Mouse (Mus musculus) kidney, embryonic 16.5 days (tissue): ENCODE data around the gene Cyp2b13. TPM values are rescaled to one million over a fixed set of nuclear protein-coding genes. Genes with fewer than 3 reads are reported as not detected.
"Not testable (repeated sequence)": the region's sequence is repeated elsewhere in the genome, so short reads cannot be mapped to it uniquely, and the experiment has no call there.

Experiments used
- ATAC-seq: fragments of 200-750 bp; cut with Nextera tagmentation; 2 replicates; pipeline ENCODE4 v1.8.0; 2017; ENCODE audit warnings: moderate TSS enrichment; ENCODE audit not compliant: low FRiP score, low TSS enrichment
- H3K27ac ChIP-seq: fragments of 300-500 bp; sonication (generic); 2 replicates; pipeline ENCODE4 v1.5.1; 2014; ENCODE audit warnings: low read length
- H3K27me3 ChIP-seq: fragments of 300-500 bp; sonication (generic); 2 replicates; pipeline ENCODE4 v1.6.1; 2014; ENCODE audit warnings: low read length, control low read depth, mixed read lengths; ENCODE audit not compliant: insufficient read depth
- H3K36me3 ChIP-seq: fragments of 300-500 bp; sonication (generic); 2 replicates; pipeline ENCODE4 v1.6.1; 2014; ENCODE audit warnings: low read length, control low read depth, mixed read lengths; ENCODE audit not compliant: insufficient read depth
- H3K4me1 ChIP-seq: fragments of 300-500 bp; sonication (generic); 2 replicates; pipeline ENCODE4 v1.6.1; 2014; ENCODE audit warnings: low read length, control low read depth, mixed read lengths; ENCODE audit not compliant: insufficient read depth
- H3K4me2 ChIP-seq: fragments of 300-500 bp; sonication (generic); replicated peaks from 2 replicates; pipeline ENCODE4 v1.6.1; 2014; ENCODE audit warnings: low read depth, low read length
- H3K4me3 ChIP-seq: fragments of 300-500 bp; sonication (generic); 2 replicates; pipeline ENCODE4 v1.5.1; 2014; ENCODE audit warnings: mild to moderate bottlenecking, low read length
- H3K9ac ChIP-seq: fragments of 300-500 bp; sonication (generic); replicated peaks from 2 replicates; pipeline ENCODE4 v1.6.1; 2014; ENCODE audit warnings: low read length
- H3K9me3 ChIP-seq: fragments of 300-500 bp; sonication (generic); 2 replicates; pipeline ENCODE4 v1.6.1; 2016; ENCODE audit warnings: low read length, control low read depth
- WGBS: fragments of 180-500 bp; shearing (Covaris S2); extraction: QIAGEN DNeasy Blood & Tissue Kit; methylation state at CpG from one replicate; pipeline ENCODE4 v1.1.7; 2014; 5-methylcytosine and 5-hydroxymethylcytosine counted together
- polyA plus RNA-seq: library from polyadenylated mRNA; unstranded; fragments of >200 nt; fragmentation: Nextera tagmentation; extraction: Ambion mirVana; gene quantifications from 2 replicates; pipeline ENCODE4 v1.2.1, GENCODE M21; 2015

The Cyp2b13 gene
- not detected in 2 replicates for polyA plus RNA-seq

DNA sequence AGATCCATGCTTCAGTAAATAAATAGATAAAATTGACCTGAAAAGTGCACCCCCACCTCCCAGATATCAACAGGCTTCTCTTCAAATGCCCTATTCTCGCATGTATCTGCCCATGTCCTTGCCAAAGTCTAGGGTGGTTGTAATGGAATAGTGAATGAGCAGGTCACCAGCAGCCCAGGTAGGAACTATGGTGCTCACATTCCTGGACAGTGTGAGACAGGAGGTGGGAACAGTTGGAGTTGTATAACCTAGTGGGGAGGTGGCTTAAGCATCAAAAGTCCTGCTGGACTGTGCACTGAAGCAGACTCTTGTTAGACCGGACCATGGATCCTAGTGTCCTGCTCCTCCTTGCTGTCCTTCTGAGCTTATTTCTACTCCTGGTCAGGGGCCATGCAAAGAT lies at the start of gene Cyp2b13:
Cyp2b13 (plus strand) TSS at position 301 of the 400 bp plus-strand sequence.
- H3K27ac ChIP-seq, H3K27me3 ChIP-seq, H3K4me1 ChIP-seq, ATAC-seq, H3K4me3 ChIP-seq, H3K9me3 ChIP-seq, H3K4me2 ChIP-seq, H3K9ac ChIP-seq, H3K36me3 ChIP-seq: not testable (repeated sequence)
- WGBS = 71% methylated on average over 1 of the region's 2 CpGs

DNA sequence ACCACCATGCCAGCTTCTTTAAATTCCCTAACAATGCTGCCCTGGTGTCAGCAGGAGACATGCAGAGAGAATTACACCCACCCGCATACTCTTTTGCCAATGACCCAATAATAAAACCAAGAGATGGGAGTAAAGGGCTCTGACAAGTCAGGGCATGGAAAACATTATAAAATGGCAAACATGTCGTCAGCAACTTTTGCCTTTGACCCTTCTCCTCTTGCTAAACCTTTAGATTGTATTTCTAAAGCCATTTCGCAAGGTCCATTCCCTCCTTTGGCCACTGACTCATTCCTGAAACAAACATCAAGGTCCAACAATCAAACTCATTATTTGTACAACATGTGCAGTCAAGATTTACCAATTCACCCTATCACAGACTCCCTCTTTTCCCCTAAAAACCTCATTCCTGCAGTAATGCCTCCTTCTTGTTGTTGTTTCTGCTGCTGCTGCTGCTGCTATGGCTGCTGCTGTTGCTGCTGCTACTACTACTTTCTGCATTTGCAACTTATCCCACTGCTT lies 41.4 kb upstream of the Cyp2b13 start:
- H3K4me1 ChIP-seq, H3K27me3 ChIP-seq, H3K4me3 ChIP-seq, H3K27ac ChIP-seq, H3K4me2 ChIP-seq, H3K36me3 ChIP-seq, ATAC-seq, H3K9ac ChIP-seq, H3K9me3 ChIP-seq: not testable (repeated sequence)
- WGBS = 71% methylated on average over 1 of the region's 3 CpGs

DNA sequence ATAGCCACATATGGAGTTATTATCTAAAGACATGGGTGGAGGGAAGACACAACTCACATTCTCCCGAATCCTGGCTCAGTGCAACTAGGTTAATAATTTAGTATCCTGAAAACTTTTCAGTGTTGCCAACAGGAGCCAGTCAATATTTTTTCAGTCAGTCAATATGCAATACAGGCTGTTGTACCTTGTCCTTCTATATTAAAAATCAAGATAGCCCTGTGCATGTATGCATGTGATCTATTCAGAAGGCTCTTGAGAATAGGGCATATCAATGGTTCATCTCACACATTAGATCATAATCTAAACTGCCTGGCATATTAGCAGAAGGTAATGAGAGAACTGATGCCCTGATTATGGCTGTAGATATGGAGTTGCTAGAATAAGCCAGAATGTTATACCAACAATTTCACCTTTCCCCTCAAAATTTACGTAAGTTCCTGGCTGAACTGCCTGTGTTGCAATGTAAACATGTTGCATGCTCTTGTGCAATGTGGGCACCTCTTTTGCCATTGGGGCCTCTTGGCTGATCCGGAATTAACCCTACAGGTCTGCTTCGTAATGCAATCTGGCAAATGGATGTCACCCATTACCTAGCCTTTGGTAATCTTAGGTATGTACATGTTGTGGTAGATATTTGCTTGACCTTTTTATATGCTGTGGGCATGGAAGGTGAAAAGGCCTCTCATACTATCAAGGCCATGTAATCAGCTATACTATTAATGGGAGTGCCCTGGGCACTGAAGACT lies 6.2 kb upstream of the Cyp2b13 start:
- not testable (repeated sequence) for H3K9me3 ChIP-seq, H3K4me3 ChIP-seq, H3K4me2 ChIP-seq, H3K4me1 ChIP-seq, ATAC-seq, H3K27ac ChIP-seq, H3K36me3 ChIP-seq, H3K27me3 ChIP-seq, H3K9ac ChIP-seq
- WGBS = 86% methylated on average over 3 of the region's 4 CpGs

DNA sequence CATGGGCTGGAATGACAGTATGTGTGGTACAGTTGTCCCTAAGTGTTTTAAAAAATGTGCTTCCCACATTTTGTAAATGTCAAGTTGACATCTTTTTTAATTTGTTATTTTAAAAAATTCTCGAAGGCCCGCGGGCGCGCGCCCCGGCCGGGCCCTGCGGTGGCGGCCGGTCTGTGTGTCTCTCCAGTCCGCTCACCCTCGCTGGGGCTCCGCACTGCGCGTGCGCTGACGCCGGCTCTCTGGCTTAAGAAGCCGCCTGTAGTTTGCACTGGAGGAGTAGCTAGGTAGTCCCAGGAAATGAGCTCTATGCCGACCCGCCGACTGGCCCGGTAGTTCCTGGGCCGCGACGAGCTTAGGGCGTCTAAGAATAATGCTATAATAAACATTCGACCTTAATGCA lies 10.4 kb downstream of the Cyp2b13 start:
- not testable (repeated sequence) for H3K9ac ChIP-seq, H3K4me1 ChIP-seq, H3K27ac ChIP-seq, ATAC-seq, H3K4me3 ChIP-seq, H3K9me3 ChIP-seq, H3K27me3 ChIP-seq, H3K36me3 ChIP-seq, H3K4me2 ChIP-seq
- 53% methylated on average over 29 of the region's 29 CpGs for WGBS

DNA sequence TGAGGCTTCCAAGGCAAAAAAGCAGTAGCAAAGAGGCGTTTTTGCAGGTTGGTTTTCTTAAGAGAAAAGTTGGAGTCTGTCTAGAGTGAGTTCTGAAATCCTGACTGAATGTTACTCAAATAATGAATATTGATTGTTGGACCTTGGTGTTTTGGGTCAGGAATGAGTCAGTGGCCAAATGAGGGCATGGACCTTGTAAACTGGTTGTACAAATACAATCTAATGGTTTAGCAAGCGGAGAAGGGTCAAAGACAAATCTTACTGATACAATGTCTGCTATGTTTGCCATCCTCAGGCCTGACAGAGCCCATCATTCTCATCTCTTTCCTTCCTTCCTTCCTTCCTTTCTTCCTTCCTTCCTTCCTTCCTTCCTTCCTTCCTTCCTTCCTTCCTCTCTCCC lies 21.3 kb downstream of the Cyp2b13 start:
- Histone ChIP-seq H3K4me3 (no peak overlapping the region), H3K27me3 (no peaks in the 10 kb centered on the region), H3K36me3 (no peaks in the 10 kb centered on the region), H3K9me3 (peaks cover 5% of the 10 kb centered on the region; the same call in 1 of the 2 replicates), H3K27ac (no peak overlapping the region), H3K4me2 (no peak overlapping the region), H3K9ac (no peak overlapping the region), H3K4me1 (no peaks in the 10 kb centered on the region)
- ATAC-seq = no peak
- WGBS = 64% methylated on average over 2 of the region's 2 CpGs

DNA sequence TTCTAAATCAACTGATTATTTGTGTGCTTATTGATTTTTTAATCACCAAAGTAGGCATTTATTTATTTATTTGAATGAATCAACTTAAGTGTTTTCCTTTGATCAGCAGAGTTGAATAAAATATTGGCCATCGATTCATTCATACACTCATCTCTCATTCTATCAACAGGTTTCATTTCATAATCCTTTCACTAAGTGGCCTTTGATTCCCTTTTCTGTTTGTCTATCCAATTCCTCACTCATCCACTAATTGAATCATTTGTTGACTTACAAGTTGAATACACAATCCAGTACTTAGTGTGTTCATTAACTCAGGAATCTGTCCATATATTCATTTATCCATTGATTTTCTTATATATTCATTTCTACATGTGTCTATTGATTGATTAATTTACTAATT lies 26.1 kb downstream of the Cyp2b13 start:
- Histone ChIP-seq H3K9ac (no peak overlapping the region), H3K4me3 (no peak overlapping the region), H3K27me3 (no peaks in the 10 kb centered on the region), H3K36me3 (no peaks in the 10 kb centered on the region), H3K4me1 (no peaks in the 10 kb centered on the region), H3K4me2 (no peak overlapping the region), H3K27ac (no peak overlapping the region), H3K9me3 (peaks cover 8% of the 10 kb centered on the region)
- ATAC-seq = no peak
- 100% methylated on average over 1 of the region's 1 CpGs for WGBS

DNA sequence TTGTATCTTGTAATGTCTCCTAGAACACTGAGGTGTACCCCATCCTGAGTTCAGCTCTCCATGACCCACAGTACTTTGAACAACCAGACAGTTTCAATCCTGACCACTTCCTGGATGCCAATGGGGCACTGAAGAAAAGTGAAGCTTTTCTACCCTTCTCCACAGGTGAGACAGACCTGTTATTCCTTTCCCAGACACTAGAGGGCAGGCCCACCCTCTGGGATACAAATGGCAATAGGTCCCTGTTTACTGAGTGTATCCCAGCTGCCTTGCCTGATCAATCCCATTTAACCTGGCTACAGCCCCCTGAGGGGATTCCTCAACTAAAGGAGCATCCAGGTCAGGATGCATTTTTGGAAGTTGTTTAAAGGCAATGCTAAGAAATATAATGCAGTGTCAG lies 27.3 kb downstream of the Cyp2b13 start:
- not testable (repeated sequence) for H3K4me1 ChIP-seq, ATAC-seq

DNA sequence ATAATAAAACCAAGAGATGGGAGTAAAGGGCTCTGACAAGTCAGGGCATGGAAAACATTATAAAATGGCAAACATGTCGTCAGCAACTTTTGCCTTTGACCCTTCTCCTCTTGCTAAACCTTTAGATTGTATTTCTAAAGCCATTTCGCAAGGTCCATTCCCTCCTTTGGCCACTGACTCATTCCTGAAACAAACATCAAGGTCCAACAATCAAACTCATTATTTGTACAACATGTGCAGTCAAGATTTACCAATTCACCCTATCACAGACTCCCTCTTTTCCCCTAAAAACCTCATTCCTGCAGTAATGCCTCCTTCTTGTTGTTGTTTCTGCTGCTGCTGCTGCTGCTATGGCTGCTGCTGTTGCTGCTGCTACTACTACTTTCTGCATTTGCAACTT lies 78.3 kb downstream of the Cyp2b13 start:
- not testable (repeated sequence) for H3K9ac ChIP-seq

More for the DNA sequence above, 27.3 kb downstream of the Cyp2b13 start:
- H3K4me2 ChIP-seq, H3K36me3 ChIP-seq, H3K9me3 ChIP-seq, H3K27me3 ChIP-seq, H3K27ac ChIP-seq, H3K9ac ChIP-seq, H3K4me3 ChIP-seq: not testable (repeated sequence)

DNA sequence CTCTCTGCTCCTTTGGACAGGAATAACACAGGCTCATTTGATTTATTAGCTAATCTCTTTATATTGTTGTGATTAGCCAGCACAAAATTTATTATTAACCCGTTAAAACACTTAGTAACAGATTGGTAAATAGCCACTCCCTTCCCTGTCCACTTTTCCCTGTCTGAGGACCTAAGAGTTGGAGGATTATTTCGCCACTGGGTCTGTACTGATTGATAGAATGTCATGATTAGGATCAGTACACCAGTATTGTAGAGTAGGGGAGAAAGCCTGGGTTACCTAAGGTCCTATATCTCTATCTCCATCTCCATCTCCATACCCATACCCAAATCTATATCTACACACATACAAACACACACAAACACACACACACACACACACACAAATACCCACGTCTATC lies 82.4 kb downstream of the Cyp2b13 start:
- 67% methylated on average over 1 of the region's 3 CpGs for WGBS
- not testable (repeated sequence) for H3K27me3 ChIP-seq, H3K4me2 ChIP-seq, ATAC-seq, H3K4me1 ChIP-seq, H3K9ac ChIP-seq, H3K4me3 ChIP-seq, H3K27ac ChIP-seq, H3K9me3 ChIP-seq, H3K36me3 ChIP-seq

More for the DNA sequence above, 78.3 kb downstream of the Cyp2b13 start:
- H3K27me3 ChIP-seq, H3K27ac ChIP-seq, H3K4me2 ChIP-seq, H3K4me1 ChIP-seq, ATAC-seq, H3K9me3 ChIP-seq, H3K4me3 ChIP-seq, H3K36me3 ChIP-seq: not testable (repeated sequence)
- WGBS = no CpG with 5 or more reads among the region's 2 CpGs
